Mouse (Mus musculus) cerebellum, adult 11 months (tissue): ENCODE data around the gene Btbd16.

Experiments used
- DNase-seq: peaks from one replicate; pipeline ENCODE4 v3.0.0; 2022

Gene Btbd16

GRCm38 (mm10) chr7:130773171-130773830 is 568 bp upstream of the Btbd16 start:
- no peak for DNase-seq

- no peak for DNase-seq
Observed at GRCm38 (mm10) chr7:130780866-130781419, 7.1 kb downstream of the Btbd16 start.

- no peak for DNase-seq
Observed at GRCm38 (mm10) chr7:130782501-130783050, 8.7 kb downstream of the Btbd16 start.

GRCm38 (mm10) chr7:130785923-130786575 is 12.2 kb downstream of the Btbd16 start:
- DNase-seq, result no peak

GRCm38 (mm10) chr7:130786708-130787107 is 12.8 kb downstream of the Btbd16 start:
- no peak for DNase-seq

GRCm38 (mm10) chr7:130787537-130787936 is 13.7 kb downstream of the Btbd16 start:
- DNase-seq, result no peak

- DNase-seq, result no peak
Observed at GRCm38 (mm10) chr7:130788950-130789349, 15.1 kb downstream of the Btbd16 start.

GRCm38 (mm10) chr7:130789456-130789855 is 15.6 kb downstream of the Btbd16 start:
- DNase-seq, result no peak

- DNase-seq, result no peak
Observed at GRCm38 (mm10) chr7:130793671-130794070, 19.8 kb downstream of the Btbd16 start.

- DNase-seq, result no peak
Observed at GRCm38 (mm10) chr7:130796786-130797185, 22.9 kb downstream of the Btbd16 start.

GRCm38 (mm10) chr7:130797524-130797923 is 23.7 kb downstream of the Btbd16 start:
- DNase-seq, result no peak

GRCm38 (mm10) chr7:130799418-130799817 is 25.5 kb downstream of the Btbd16 start:
- DNase-seq, result no peak

GRCm38 (mm10) chr7:130800681-130801080 is 26.8 kb downstream of the Btbd16 start:
- DNase-seq, result no peak

- no peak for DNase-seq
Observed at GRCm38 (mm10) chr7:130801811-130802210, 27.9 kb downstream of the Btbd16 start.

- DNase-seq, result no peak
Observed at GRCm38 (mm10) chr7:130803251-130803825, 29.5 kb downstream of the Btbd16 start.

GRCm38 (mm10) chr7:130804991-130805390 is 31.1 kb downstream of the Btbd16 start:
- no peak for DNase-seq

GRCm38 (mm10) chr7:130807749-130808148 is 33.9 kb downstream of the Btbd16 start:
- DNase-seq, result no peak

GRCm38 (mm10) chr7:130808694-130809093 is 34.8 kb downstream of the Btbd16 start:
- no peak for DNase-seq

GRCm38 (mm10) chr7:130810238-130810637 is 36.4 kb downstream of the Btbd16 start:
- DNase-seq, result no peak

- DNase-seq, result no peak
Observed at GRCm38 (mm10) chr7:130812407-130812806, 38.5 kb downstream of the Btbd16 start.

- no peak for DNase-seq
Observed at GRCm38 (mm10) chr7:130815601-130816000, 41.7 kb downstream of the Btbd16 start.

- DNase-seq, result no peak
Observed at GRCm38 (mm10) chr7:130816243-130816642, 42.4 kb downstream of the Btbd16 start.

GRCm38 (mm10) chr7:130818813-130819212 is 44.9 kb downstream of the Btbd16 start:
- no peak for DNase-seq

- no peak for DNase-seq
Observed at GRCm38 (mm10) chr7:130819624-130820023, 45.8 kb downstream of the Btbd16 start.
